Mouse (Mus musculus) liver, embryonic 14.5 days (tissue): ENCODE measurements around the gene 2510039O18Rik. TPM values are rescaled to one million over a fixed set of nuclear protein-coding genes. Genes with fewer than 3 reads are reported as not detected.

Experiments used
- ATAC-seq: fragments of 200-750 bp; cut with Nextera tagmentation; 2 replicates; pipeline ENCODE4 v1.8.0; 2017; ENCODE audit warnings: moderate number of reproducible peaks, mild to moderate bottlenecking, moderate library complexity; ENCODE audit not compliant: insufficient read depth
- DNase-seq, 3 experiments: peaks; one replicate each; pipeline ENCODE4 v3.0.0-alpha.2; 2012 to 2013; ENCODE audit warnings: low read depth in 3 of 3, low spot score in 3 of 3
- H3K27ac ChIP-seq: fragments of 300-500 bp; sonication (generic); 2 replicates; pipeline ENCODE4 v1.5.1; 2014; ENCODE audit warnings: moderate library complexity, mild to moderate bottlenecking, control low read depth, inconsistent platforms
- H3K27me3 ChIP-seq: fragments of 300-500 bp; sonication (generic); 2 replicates; pipeline ENCODE4 v1.6.1; 2014; ENCODE audit warnings: mild to moderate bottlenecking, low read length, moderate library complexity; ENCODE audit not compliant: control insufficient read depth, insufficient read depth
- H3K36me3 ChIP-seq: fragments of 300-500 bp; sonication (generic); replicated peaks from 2 replicates; pipeline ENCODE4 v1.6.1; 2014; ENCODE audit warnings: low read depth; ENCODE audit not compliant: control insufficient read depth, insufficient read depth
- H3K4me1 ChIP-seq, 2 experiments: fragments of 200-500 bp in 1 of 2; fragments of 300-500 bp in 1 of 2; sonication (generic) in 1 of 2; replicated peaks; 2 replicates each; pipeline ENCODE4 v1.6.1; 2012 to 2014; ENCODE audit warnings: antibody characterized with exemption in 1 of 2, inconsistent platforms in 1 of 2, low read length in 1 of 2; ENCODE audit not compliant: control insufficient read depth in 2 of 2, insufficient read depth in 2 of 2
- H3K4me2 ChIP-seq: fragments of 300-500 bp; sonication (generic); 2 replicates; pipeline ENCODE4 v1.6.1; 2014; ENCODE audit warnings: low read depth, mild to moderate bottlenecking, control low read depth, moderate library complexity
- H3K4me3 ChIP-seq, 2 experiments: fragments of 200-500 bp in 1 of 2; fragments of 300-500 bp in 1 of 2; sonication (generic) in 1 of 2; 2 replicates each; pipeline ENCODE4 v1.5.1; 2012 to 2014; ENCODE audit warnings: low read depth in 2 of 2, low read length in 2 of 2, mild to moderate bottlenecking in 2 of 2, control low read depth in 1 of 2, inconsistent platforms in 1 of 2, moderate library complexity in 1 of 2; ENCODE audit not compliant: insufficient read depth in 1 of 2
- H3K9ac ChIP-seq: fragments of 300-500 bp; sonication (generic); replicated peaks from 2 replicates; pipeline ENCODE4 v1.6.1; 2014; ENCODE audit warnings: mild to moderate bottlenecking, control low read depth, moderate library complexity
- H3K9me3 ChIP-seq: fragments of 300-500 bp; sonication (generic); 2 replicates; pipeline ENCODE4 v1.6.1; 2016; ENCODE audit warnings: low read length, mixed read lengths; ENCODE audit not compliant: control insufficient read depth
- CTCF ChIP-seq: IDR thresholded peaks from 2 replicates; pipeline ENCODE4 v1.5.1; 2016; ENCODE audit warnings: antibody characterized with exemption, low read depth, control low read depth
- EP300 ChIP-seq: IDR thresholded peaks from 2 replicates; pipeline ENCODE4 v1.6.1; 2016; ENCODE audit warnings: antibody characterized with exemption, low read depth
- WGBS: fragments of 180-500 bp; shearing (Covaris S2); extraction: QIAGEN DNeasy Blood & Tissue Kit; methylation state at CpG from one replicate; pipeline ENCODE4 v1.1.7; 2014; ENCODE audit not compliant: insufficient replicate concordance; 5-methylcytosine and 5-hydroxymethylcytosine counted together
- polyA plus RNA-seq, 2 experiments: library from polyadenylated mRNA; depleted of rRNA in 1 of 2; stranded (reverse) in 1 of 2; unstranded in 1 of 2; fragments of >200 nt; fragmentation: Nextera tagmentation in 1 of 2; extraction: Ambion mirVana in 1 of 2; gene quantifications; 2 replicates each; pipeline versions ENCODE4 v1.2.1 to v1.2.3; 2012 to 2014

2510039O18Rik gene
- polyA plus RNA-seq, 2 experiments: 7.8 to 18.8 TPM

GRCm38 (mm10) chr4:147902906-147903500 lies 37.7 kb upstream of the 2510039O18Rik start:
- WGBS: 78% methylated on average over 12 of the region's 12 CpGs
- Histone ChIP-seq H3K27ac (no peak overlapping the region), H3K9ac (0 out of 2 replicates have a peak overlapping the region, but pooled peaks have one; percentile 90), H3K27me3 (no peaks in the 10 kb centered on the region), H3K36me3 (peaks cover 8% of the 10 kb centered on the region), H3K4me1 (peaks cover 6 to 11% of the 10 kb centered on the region in 2 experiments; a peak in 3 of 4 replicates), H3K9me3 (no peaks in the 10 kb centered on the region), H3K4me2 (peak overlapping the region; percentile 82), H3K4me3 (no peak overlapping the region)
- no peak for TF ChIP-seq EP300
- no peak for TF ChIP-seq CTCF
- DNase-seq: no peak
- ATAC-seq: no peak

- TF ChIP-seq EP300 (no peak), CTCF (no peak)
- H3K27me3 ChIP-seq: no peaks in the 10 kb centered on the region
- ATAC-seq (no peak), DNase-seq (no peak)
- peak overlapping the region; percentile 89 to 93 for H3K4me3 ChIP-seq
- 62% methylated on average over 3 of the region's 3 CpGs for WGBS
- H3K4me2 ChIP-seq: peak overlapping the region; percentile 82
- peaks cover 5% of the 10 kb centered on the region for H3K36me3 ChIP-seq
- H3K27ac ChIP-seq: no peak overlapping the region
- H3K9me3 ChIP-seq: no peaks in the 10 kb centered on the region
- peaks cover 6 to 11% of the 10 kb centered on the region in 2 experiments; a peak in 3 of 4 replicates for H3K4me1 ChIP-seq
- peak overlapping the region; percentile 90 for H3K9ac ChIP-seq
Measured at GRCm38 (mm10) chr4:147903601-147904000, 37.1 kb upstream of the 2510039O18Rik start.

- Histone ChIP-seq H3K27ac (peak within 1 kb of the TSS; percentile 10), H3K4me1 (peaks cover 6 to 11% of the 10 kb centered on the region in 2 experiments; a peak in 3 of 4 replicates), H3K4me2 (peak within 1 kb of the TSS; percentile 82), H3K9me3 (no peaks in the 10 kb centered on the region), H3K27me3 (no peaks in the 10 kb centered on the region), H3K4me3 (peak within 1 kb of the TSS; percentile 89 to 93), H3K9ac (peak within 1 kb of the TSS; percentile 90), H3K36me3 (peaks cover 5% of the 10 kb centered on the region; the same call in 1 of the 2 replicates)
- DNase-seq (peak; percentile 78 to 81 (median 80)), ATAC-seq (peak; percentile 95)
- no peak for TF ChIP-seq EP300
- no peak for TF ChIP-seq CTCF
- WGBS: under 1% methylated on average over 55 of the region's 59 CpGs
Measured at GRCm38 (mm10) chr4:147904313-147905089, 36.2 kb upstream of the 2510039O18Rik start, which contains the start of gene Mfn2. TSS of gene Mfn2 (minus strand) at chr4:147904704.

GRCm38 (mm10) chr4:147905090-147905659 lies 35.5 kb upstream of the 2510039O18Rik start:
- H3K9me3 ChIP-seq: no peaks in the 10 kb centered on the region
- peak overlapping the region; percentile 89 to 93 for H3K4me3 ChIP-seq
- no peaks in the 10 kb centered on the region for H3K27me3 ChIP-seq
- WGBS: 0% methylated on average over 8 of the region's 8 CpGs
- H3K36me3 ChIP-seq: peaks cover 5% of the 10 kb centered on the region; the same call in 1 of the 2 replicates
- no peak overlapping the region for H3K27ac ChIP-seq
- H3K4me2 ChIP-seq: peak overlapping the region; percentile 71
- TF ChIP-seq CTCF: no peak
- TF ChIP-seq EP300: no peak
- H3K4me1 ChIP-seq: peaks cover 6 to 11% of the 10 kb centered on the region in 2 experiments; a peak in 3 of 4 replicates
- DNase-seq: peak in 2 of 3 experiments; percentile 11 to 23
- peak; percentile 0; the same call in 1 of the 2 replicates for ATAC-seq
- H3K9ac ChIP-seq: peak overlapping the region; percentile 90
